Mouse (Mus musculus) liver, embryonic 12.5 days (tissue): Measurements from ENCODE around the gene Dock1. TPM values are rescaled to one million over a fixed set of nuclear protein-coding genes. Genes with fewer than 3 reads are reported as not detected.

ENCODE experiments used
- ATAC-seq: fragments of 200-750 bp; cut with Nextera tagmentation; 2 replicates; pipeline ENCODE4 v1.8.0; 2017; ENCODE audit warnings: moderate number of reproducible peaks, mild to moderate bottlenecking, moderate library complexity
- H3K27ac ChIP-seq: fragments of 300-500 bp; sonication (generic); 2 replicates; pipeline ENCODE4 v1.5.1; 2016; ENCODE audit warnings: mild to moderate bottlenecking
- H3K27me3 ChIP-seq: fragments of 300-500 bp; sonication (generic); replicated peaks from 2 replicates; pipeline ENCODE4 v1.6.1; 2016; ENCODE audit warnings: mild to moderate bottlenecking, moderate library complexity
- H3K36me3 ChIP-seq: fragments of 300-500 bp; sonication (generic); 2 replicates; pipeline ENCODE4 v1.6.1; 2016; ENCODE audit warnings: mild to moderate bottlenecking, moderate library complexity
- H3K4me1 ChIP-seq: fragments of 300-500 bp; sonication (generic); 2 replicates; pipeline ENCODE4 v1.6.1; 2016
- H3K4me2 ChIP-seq: fragments of 300-500 bp; sonication (generic); 2 replicates; pipeline ENCODE4 v1.6.1; 2016; ENCODE audit warnings: mild to moderate bottlenecking, moderate library complexity
- H3K4me3 ChIP-seq: fragments of 300-500 bp; sonication (generic); 2 replicates; pipeline ENCODE4 v1.5.1; 2016; ENCODE audit warnings: mild to moderate bottlenecking, moderate library complexity
- H3K9ac ChIP-seq: fragments of 300-500 bp; sonication (generic); 2 replicates; pipeline ENCODE4 v1.6.1; 2016; ENCODE audit warnings: mild to moderate bottlenecking, moderate library complexity
- H3K9me3 ChIP-seq: fragments of 300-500 bp; sonication (generic); replicated peaks from 2 replicates; pipeline ENCODE4 v1.6.1; 2016; ENCODE audit warnings: mild to moderate bottlenecking, moderate library complexity
- WGBS: fragments of 180-500 bp; shearing (Covaris S2); methylation state at CpG from one replicate; pipeline ENCODE4 v1.1.7; 2016; ENCODE audit not compliant: insufficient replicate concordance; 5-methylcytosine and 5-hydroxymethylcytosine counted together
- polyA plus RNA-seq: library from polyadenylated mRNA; unstranded; fragments of >200 nt; fragmentation: Nextera tagmentation; extraction: Ambion mirVana; gene quantifications from 2 replicates; pipeline ENCODE4 v1.2.1, GENCODE M21; 2016

Dock1 gene
- polyA plus RNA-seq, 1 experiment from 2014 or later = 6.4 TPM

DNA sequence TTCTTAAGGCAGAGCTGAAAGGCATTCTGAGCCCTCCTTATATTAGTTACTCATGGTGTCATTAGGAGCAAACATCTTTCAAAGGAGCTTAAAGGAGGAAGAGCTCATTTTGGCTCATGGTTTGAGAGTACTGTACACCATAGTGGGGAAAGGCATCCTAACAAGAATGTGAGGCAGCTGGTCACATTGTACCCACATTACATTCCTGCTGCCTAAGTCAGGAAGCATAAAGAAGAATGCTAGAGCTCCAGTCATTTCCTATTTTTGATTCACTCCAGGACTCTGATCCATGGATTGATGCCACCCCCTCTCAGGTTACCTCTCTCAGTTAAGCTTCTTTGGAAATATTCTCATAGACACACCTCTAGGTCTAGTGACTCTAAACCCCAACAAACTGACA, 539.8 kb downstream of the Dock1 start:
- no peak overlapping the region for H3K4me2 ChIP-seq
- H3K9ac ChIP-seq = no peak overlapping the region
- no peak overlapping the region for H3K27ac ChIP-seq
- H3K27me3 ChIP-seq = no peaks in the 10 kb centered on the region
- H3K4me1 ChIP-seq = no peaks in the 10 kb centered on the region
- H3K4me3 ChIP-seq = no peak overlapping the region
- no peak for ATAC-seq
- no peaks in the 10 kb centered on the region for H3K9me3 ChIP-seq
- no peaks in the 10 kb centered on the region for H3K36me3 ChIP-seq

DNA sequence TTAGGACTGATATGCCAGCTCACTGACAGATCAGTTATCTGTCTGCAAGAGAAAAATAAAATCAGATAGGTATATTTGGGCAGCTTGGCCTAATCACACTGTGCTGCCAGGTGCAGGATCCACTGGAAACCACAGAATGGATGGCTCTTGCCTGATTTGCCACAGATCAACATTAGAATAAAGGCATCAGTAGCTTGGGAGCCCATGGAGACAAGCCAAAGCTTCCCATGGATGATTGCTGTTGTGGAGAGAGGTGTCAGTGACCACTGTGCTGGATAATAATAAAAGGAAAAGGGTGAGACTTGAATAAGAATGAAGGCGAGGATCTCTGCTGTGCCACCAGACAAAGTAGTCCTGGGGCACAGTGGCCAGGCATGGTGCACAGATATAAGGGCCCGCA, 540.4 kb downstream of the Dock1 start:
- Histone ChIP-seq H3K4me3 (no peak overlapping the region), H3K36me3 (no peaks in the 10 kb centered on the region), H3K9ac (no peak overlapping the region), H3K9me3 (no peaks in the 10 kb centered on the region), H3K4me2 (no peak overlapping the region), H3K27ac (no peak overlapping the region), H3K27me3 (no peaks in the 10 kb centered on the region), H3K4me1 (no peaks in the 10 kb centered on the region)
- ATAC-seq = no peak
- WGBS = 57% methylated on average over 2 of the region's 2 CpGs

DNA sequence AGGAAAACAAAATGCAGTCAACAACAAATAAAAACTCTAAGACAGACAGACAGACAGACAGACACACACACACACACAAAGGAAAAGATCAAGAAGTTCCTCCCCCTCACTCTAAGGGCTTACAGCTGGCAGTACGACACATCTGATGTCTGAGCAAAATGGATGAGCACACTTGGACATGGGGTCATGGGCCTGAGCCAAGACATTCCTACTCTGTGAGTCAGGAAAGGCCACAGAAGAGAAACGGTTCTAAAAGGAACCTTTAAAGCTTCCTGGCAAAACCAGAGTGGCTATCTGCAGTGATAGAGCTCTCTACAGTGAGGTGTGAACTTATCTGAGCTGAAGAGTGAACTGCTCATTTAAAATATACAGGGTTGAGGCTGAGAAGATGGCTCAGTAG, 542.1 kb downstream of the Dock1 start:
- Histone ChIP-seq H3K36me3 (no peaks in the 10 kb centered on the region), H3K4me2 (no peak overlapping the region), H3K9me3 (no peaks in the 10 kb centered on the region), H3K4me1 (no peaks in the 10 kb centered on the region), H3K4me3 (no peak overlapping the region), H3K9ac (no peak overlapping the region), H3K27ac (no peak overlapping the region), H3K27me3 (no peaks in the 10 kb centered on the region)
- 35% methylated on average over 2 of the region's 2 CpGs for WGBS
- no peak for ATAC-seq

DNA sequence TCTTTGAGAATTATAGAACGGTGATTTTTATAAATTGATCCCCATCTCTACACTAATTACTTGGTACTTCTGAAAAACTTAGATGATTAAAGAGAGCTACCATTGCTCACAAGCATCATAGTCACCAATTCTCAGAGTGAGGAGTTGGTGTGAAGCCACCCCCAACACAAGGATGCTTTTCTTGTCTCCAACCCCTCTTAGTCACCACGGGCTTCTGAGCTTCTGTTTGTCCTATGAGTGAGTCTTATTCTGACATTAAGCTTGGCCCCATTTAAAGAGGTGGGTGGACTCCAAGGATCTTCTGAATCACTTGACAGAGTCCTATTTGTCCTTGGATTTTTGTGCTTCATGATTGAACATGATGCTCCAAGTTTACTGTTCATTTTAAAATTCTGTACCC, 551.0 kb downstream of the Dock1 start:
- Histone ChIP-seq H3K9me3 (no peaks in the 10 kb centered on the region), H3K9ac (no peak overlapping the region), H3K36me3 (no peaks in the 10 kb centered on the region), H3K4me1 (no peaks in the 10 kb centered on the region), H3K27ac (no peak overlapping the region), H3K4me2 (no peak overlapping the region), H3K27me3 (no peaks in the 10 kb centered on the region), H3K4me3 (no peak overlapping the region)
- ATAC-seq = no peak
- 55% methylated on average over 2 of the region's 2 CpGs for WGBS
